Comparison of ENCODE assay signal across 8 mouse cellular contexts in the genomic region with DNA sequence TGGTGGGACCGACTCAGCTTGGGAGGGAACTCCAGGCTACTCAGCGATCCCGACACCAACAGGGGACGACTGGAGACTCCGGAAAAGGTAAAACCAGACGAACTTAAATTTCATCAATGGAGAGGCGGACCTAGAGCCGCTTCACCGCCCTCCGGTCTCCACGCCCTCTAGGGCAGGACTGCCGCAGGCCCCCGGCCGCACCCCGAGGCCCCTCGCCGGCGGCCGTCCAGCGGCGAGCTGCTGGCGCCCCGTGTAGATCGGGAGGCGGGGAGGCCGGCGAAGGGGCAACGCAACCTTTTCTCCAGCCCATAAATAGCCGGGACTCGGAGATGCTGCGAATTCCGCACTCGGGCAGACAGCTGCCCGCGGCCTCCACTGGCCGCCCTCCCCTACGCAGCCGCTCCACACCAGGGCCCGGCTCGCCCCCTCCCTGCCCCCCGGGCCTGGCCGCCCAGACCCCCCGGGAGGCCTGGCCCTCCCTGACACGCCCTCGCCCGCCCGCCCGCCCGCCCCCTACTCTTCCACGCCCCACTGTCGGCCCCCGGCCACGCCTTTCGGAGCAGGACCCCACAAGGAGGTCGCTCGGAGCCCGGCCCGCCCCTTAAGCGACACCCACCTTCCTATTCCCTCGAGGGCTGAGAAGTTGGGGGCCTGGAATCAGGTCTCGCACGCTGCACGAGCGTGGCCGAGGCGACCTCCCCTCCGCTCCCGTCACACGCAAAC. TPM values are rescaled to one million over a fixed set of nuclear protein-coding genes. Genes with fewer than 3 reads are reported as not detected.
A peak's percentile ranks its signal among the peaks of the same experiment; 100 is the strongest.
DNase-seq lines count a peak whose midpoint lies in the region; ATAC-seq and TF ChIP-seq lines count a peak whose summit lies in the region.

No protein-coding gene starts in this region.

- peak overlapping the region; percentile 85 for H3K9ac ChIP-seq in embryonic facial prominence, embryonic 13.5 days
- H3K9ac ChIP-seq in heart, adult 2 months (ENCODE audit: low read depth, low read length): peak overlapping the region; percentile 85
- peak overlapping the region; percentile 81 for H3K9ac ChIP-seq in limb, embryonic 14.5 days (ENCODE audit: low read depth, low read length, severe bottlenecking)
- peak overlapping the region; percentile 97 for H3K9ac ChIP-seq in midbrain, embryonic 15.5 days

- peaks cover 4% of the 10 kb centered on the region; the same call in 1 of the 2 replicates for H3K79me2 ChIP-seq in heart, adult 2 months (replicated peaks; ENCODE audit: control insufficient read depth, insufficient read depth, low read length)

- peaks cover 20% of the 10 kb centered on the region for H3K4me1 ChIP-seq in embryonic facial prominence, embryonic 13.5 days
- H3K4me1 ChIP-seq in heart, adult 2 months (ENCODE audit: control insufficient read depth, insufficient read depth, low read length): peaks cover 8% of the 10 kb centered on the region
- H3K4me1 ChIP-seq in limb, embryonic 14.5 days (ENCODE audit: control insufficient read depth, insufficient read depth, low read length): peaks cover 20% of the 10 kb centered on the region
- peaks cover 24% of the 10 kb centered on the region for H3K4me1 ChIP-seq in midbrain, embryonic 15.5 days

- peak overlapping the region; percentile 80 for H3K4me3 ChIP-seq in embryonic facial prominence, embryonic 13.5 days
- H3K4me3 ChIP-seq in heart, adult 2 months: peak overlapping the region; percentile 97
- H3K4me3 ChIP-seq in limb, embryonic 14.5 days (replicated peaks; ENCODE audit: low read length): peak overlapping the region; percentile 76
- peak overlapping the region; percentile 99 for H3K4me3 ChIP-seq in midbrain, embryonic 15.5 days

- peak; percentile 26; the same call in 1 of the 2 replicates for TF ChIP-seq CTCF in heart, adult 2 months (IDR thresholded peaks at IDR 0.05)

- intact Hi-C loops in heart, adult 2 months (cut with DNase I): loop anchor here (2.0 to 5.0 kb wide), 2 partner anchors 28 to 133 kb away; a partner anchor contains a TSS

- peak; percentile 84 for DNase-seq in 3T3-L1 (ENCODE audit: low read depth, low spot score)
- peak; percentile 90 for DNase-seq in adrenal gland, adult 2 months
- peak; percentile 88 to 90 for DNase-seq in heart, adult 2 months
- peak; percentile 84 for DNase-seq in kidney, adult 18-20 months
- DNase-seq in limb, embryonic 14.5 days (ENCODE audit: low spot score): peak; percentile 83
- DNase-seq in spleen, postnatal 4 days (ENCODE audit: low spot score in 2 of 2): peak; percentile 60 to 77

- no peaks in the 10 kb centered on the region for H3K9me3 ChIP-seq in embryonic facial prominence, embryonic 13.5 days
- H3K9me3 ChIP-seq in limb, embryonic 14.5 days (ENCODE audit: control insufficient read depth, low read length): no peaks in the 10 kb centered on the region
- no peaks in the 10 kb centered on the region for H3K9me3 ChIP-seq in midbrain, embryonic 15.5 days

- H3K36me3 ChIP-seq in embryonic facial prominence, embryonic 13.5 days: no peaks in the 10 kb centered on the region
- H3K36me3 ChIP-seq in heart, adult 2 months (ENCODE audit: control insufficient read depth, insufficient read depth, low read length): peaks cover 15% of the 10 kb centered on the region
- no peaks in the 10 kb centered on the region; the same call in 1 of the 2 replicates for H3K36me3 ChIP-seq in limb, embryonic 14.5 days (ENCODE audit: control insufficient read depth, insufficient read depth, low read length)
- no peaks in the 10 kb centered on the region for H3K36me3 ChIP-seq in midbrain, embryonic 15.5 days (replicated peaks)

- TF ChIP-seq POLR2A in heart, adult 2 months (IDR thresholded peaks at IDR 0.05; ENCODE audit: insufficient read depth, low read depth, low read length): peak; percentile 65
- no peak; the same call in 1 of the 2 replicates for TF ChIP-seq POLR2A in limb, embryonic 14.5 days (IDR thresholded peaks at IDR 0.05; ENCODE audit: borderline replicate concordance, extremely low read depth, insufficient read depth, insufficient read length)

- H3K27ac ChIP-seq in embryonic facial prominence, embryonic 13.5 days: peak overlapping the region; percentile 89
- H3K27ac ChIP-seq in heart, adult 2 months: peak overlapping the region; percentile 99
- peak overlapping the region; percentile 95 for H3K27ac ChIP-seq in limb, embryonic 14.5 days (replicated peaks; ENCODE audit: low read depth, low read length)
- H3K27ac ChIP-seq in midbrain, embryonic 15.5 days: peak overlapping the region; percentile 84

- under 1% methylated on average over 62 of the region's 69 CpGs for WGBS in embryonic facial prominence, embryonic 13.5 days
- 1% methylated on average over 59 of the region's 69 CpGs for WGBS in heart, adult 2 months
- WGBS in limb, embryonic 14.5 days: 1% methylated on average over 33 of the region's 69 CpGs
- WGBS in midbrain, embryonic 15.5 days: under 1% methylated on average over 56 of the region's 69 CpGs

- peak overlapping the region; percentile 68 for H3K4me2 ChIP-seq in embryonic facial prominence, embryonic 13.5 days
- peak overlapping the region; percentile 56 for H3K4me2 ChIP-seq in limb, embryonic 14.5 days (replicated peaks; ENCODE audit: low read depth, low read length, severe bottlenecking)
- peak overlapping the region; percentile 76 for H3K4me2 ChIP-seq in midbrain, embryonic 15.5 days

- ATAC-seq in embryonic facial prominence, embryonic 13.5 days (ENCODE audit: insufficient number of reproducible peaks, insufficient read depth, low FRiP score, low TSS enrichment, low read depth): peak; percentile 95
- ATAC-seq in limb, embryonic 14.5 days (ENCODE audit: low FRiP score, low read depth): peak; percentile 92
- ATAC-seq in midbrain, embryonic 15.5 days (replicated peaks): peak; percentile 92

- H3K27me3 ChIP-seq in embryonic facial prominence, embryonic 13.5 days: no peaks in the 10 kb centered on the region
- H3K27me3 ChIP-seq in heart, adult 2 months (ENCODE audit: control insufficient read depth, insufficient read depth, low read length): no peaks in the 10 kb centered on the region
- no peaks in the 10 kb centered on the region for H3K27me3 ChIP-seq in limb, embryonic 14.5 days (ENCODE audit: control insufficient read depth, insufficient read depth, low read length)
- no peaks in the 10 kb centered on the region for H3K27me3 ChIP-seq in midbrain, embryonic 15.5 days (replicated peaks)

- 0 out of 2 replicates have a peak, but pooled peaks have one; percentile 26 for TF ChIP-seq EP300 in heart, adult 2 months (IDR thresholded peaks at IDR 0.05; ENCODE audit: insufficient read depth, low read depth, low read length)

RNA-seq across cellular contexts. Expression of a gene that starts 0.4 kb away (rescaled TPM):
- total RNA-seq in adrenal gland, adult 2 months (2021): 10 to 100 TPM; 66.2 to 84.6 TPM
- polyA plus RNA-seq in adrenal gland, adult 2 months (2012; rRNA removed): 0.60 and 1.1 TPM in 2 replicates
- 73.2 and 79.4 TPM in 2 replicates for polyA plus RNA-seq in embryonic facial prominence, embryonic 13.5 days (2015; fragmentation: Nextera tagmentation; extraction: Ambion mirVana)
- total RNA-seq in heart, adult 2 months (2021): 100 to 1,000 TPM; 214 to 235 TPM
- polyA plus RNA-seq in heart, adult 2 months (2012; rRNA removed): 34.0 and 74.8 TPM in 2 replicates
- 38.9 and 53.3 TPM in 2 replicates for polyA plus RNA-seq in limb, embryonic 14.5 days (2012; rRNA removed)
- polyA plus RNA-seq in limb, embryonic 14.5 days (2014; fragmentation: Nextera tagmentation; extraction: Ambion mirVana): 95.5 and 104 TPM in 2 replicates
- polyA plus RNA-seq in midbrain, embryonic 15.5 days (2015; fragmentation: Nextera tagmentation; extraction: Ambion mirVana): 58.8 and 60.4 TPM in 2 replicates

Comparison
In these comparisons a context has a peak if more than half of its experiments do, and no peak if none do; other contexts are left out.
1. Peak in every context shown above with its lines: DNase-seq, ATAC-seq, H3K4me3 ChIP-seq and H3K27ac ChIP-seq.
2. RNA of a gene that starts 0.4 kb away (polyA plus RNA-seq): 38.9 to 104 TPM in limb, embryonic 14.5 days, 73.2 to 79.4 TPM in embryonic facial prominence, embryonic 13.5 days, 58.8 to 60.4 TPM in midbrain, embryonic 15.5 days and 34.0 to 74.8 TPM in heart, adult 2 months; 0.60 to 1.1 TPM in adrenal gland, adult 2 months; every median in the first group is over 10 times any median in the second.